Comparison of ENCODE assay signal across 8 mouse cellular contexts in genomic region chr19:12573266-12574011, GRCm38 (mm10). TPM values are rescaled to one million over a fixed set of nuclear protein-coding genes. Genes with fewer than 3 reads are reported as not detected.
DNase-seq lines count a peak whose midpoint lies in the region; ATAC-seq and TF ChIP-seq lines count a peak whose summit lies in the region.

No protein-coding gene starts in this region.

- DNase-seq in 3134 (ENCODE audit: extremely low read depth, insufficient read length, low spot score): peak; percentile 87
- DNase-seq in adrenal gland, postnatal 10 days: peak; percentile 91
- peak; percentile 60 for DNase-seq in liver, adult 2 months (ENCODE audit: extremely low read depth, low read depth, low spot score)
- DNase-seq in spleen, postnatal 36 days (ENCODE audit: low spot score in 2 of 2): peak; percentile 95 to 96

- H3K4me2 ChIP-seq in heart, embryonic 11.5 days: peak overlapping the region; percentile 83
- peak overlapping the region; percentile 75 for H3K4me2 ChIP-seq in kidney, embryonic 15.5 days

- no peak for TF ChIP-seq POLR2A in liver, adult 2 months (IDR thresholded peaks at IDR 0.05; ENCODE audit: extremely low read depth, insufficient read depth, low read length)

- peaks cover 2% of the 10 kb centered on the region; the same call in 1 of the 2 replicates for H3K4me1 ChIP-seq in heart, embryonic 11.5 days (ENCODE audit: control insufficient read depth, insufficient read depth, low read length)
- peaks cover 19% of the 10 kb centered on the region for H3K4me1 ChIP-seq in kidney, embryonic 15.5 days
- 0 out of 2 replicates have a peak, but pooled peaks cover 4% of the 10 kb centered on the region for H3K4me1 ChIP-seq in liver, adult 2 months (ENCODE audit: control insufficient read depth, insufficient read depth, low read length)

- no peaks in the 10 kb centered on the region for H3K9me3 ChIP-seq in heart, embryonic 11.5 days (replicated peaks; ENCODE audit: control insufficient read depth, low read length)
- no peaks in the 10 kb centered on the region for H3K9me3 ChIP-seq in kidney, embryonic 15.5 days (replicated peaks)

- no peaks in the 10 kb centered on the region for H3K27me3 ChIP-seq in heart, embryonic 11.5 days (ENCODE audit: control insufficient read depth, insufficient read depth, low read length)
- no peaks in the 10 kb centered on the region for H3K27me3 ChIP-seq in kidney, embryonic 15.5 days
- no peaks in the 10 kb centered on the region for H3K27me3 ChIP-seq in liver, adult 2 months (ENCODE audit: control insufficient read depth, insufficient read depth, low read length)

- ATAC-seq in erythroblast, adult 5-6 weeks (replicated peaks; ENCODE audit: low FRiP score, poor library complexity, severe bottlenecking): peak; percentile 97
- ATAC-seq in heart, embryonic 11.5 days (replicated peaks; ENCODE audit: insufficient number of reproducible peaks, low FRiP score, low TSS enrichment): peak; percentile 98
- peak; percentile 100 for ATAC-seq in kidney, embryonic 15.5 days (replicated peaks; ENCODE audit: low FRiP score)
- ATAC-seq in monocyte, adult 5-6 weeks (replicated peaks; ENCODE audit: insufficient number of reproducible peaks, low FRiP score, low TSS enrichment, poor library complexity, severe bottlenecking): peak; percentile 97

- H3K9ac ChIP-seq in heart, embryonic 11.5 days (ENCODE audit: low read depth, low read length): peak overlapping the region; percentile 75
- peak overlapping the region; percentile 47 for H3K9ac ChIP-seq in kidney, embryonic 15.5 days
- H3K9ac ChIP-seq in liver, adult 2 months (ENCODE audit: low read depth, low read length): peak overlapping the region; percentile 1; the same call in 1 of the 2 replicates

- H3K79me2 ChIP-seq in liver, adult 2 months (ENCODE audit: control insufficient read depth, insufficient read depth, low read length): no peaks in the 10 kb centered on the region

- WGBS in heart, embryonic 11.5 days (ENCODE audit: insufficient replicate concordance): 6% methylated on average over 14 of the region's 14 CpGs
- WGBS in kidney, embryonic 15.5 days: 6% methylated on average over 14 of the region's 14 CpGs
- 29% methylated on average over 14 of the region's 14 CpGs for WGBS in liver, adult 2 months

- H3K4me3 ChIP-seq in heart, embryonic 11.5 days (ENCODE audit: low read depth, low read length): peak overlapping the region; percentile 53
- H3K4me3 ChIP-seq in kidney, embryonic 15.5 days (replicated peaks): peak overlapping the region; percentile 49
- H3K4me3 ChIP-seq in liver, adult 2 months (ENCODE audit: insufficient read depth, low read depth, low read length): peak overlapping the region; percentile 7

- TF ChIP-seq CTCF in liver, adult 2 months (IDR thresholded peaks at IDR 0.05; ENCODE audit: low read depth, low read length): no peak

- peak overlapping the region; percentile 74 for H3K27ac ChIP-seq in heart, embryonic 11.5 days (ENCODE audit: low read depth, low read length)
- peak overlapping the region; percentile 78 for H3K27ac ChIP-seq in kidney, embryonic 15.5 days
- H3K27ac ChIP-seq in liver, adult 2 months (replicated peaks; ENCODE audit: insufficient read depth, low read depth, low read length): peak overlapping the region; percentile 10; the same call in 1 of the 2 replicates

- H3K36me3 ChIP-seq in heart, embryonic 11.5 days (ENCODE audit: control insufficient read depth, insufficient read depth, low read length): 0 out of 2 replicates have a peak, but pooled peaks cover 3% of the 10 kb centered on the region
- peaks cover 19% of the 10 kb centered on the region for H3K36me3 ChIP-seq in kidney, embryonic 15.5 days
- H3K36me3 ChIP-seq in liver, adult 2 months (ENCODE audit: control insufficient read depth, insufficient read depth, low read length): no peaks in the 10 kb centered on the region

RNA-seq across cellular contexts. Expression of gene Gm4952, which starts 26.3 kb away (rescaled TPM):
- total RNA-seq in adrenal gland, postnatal 10 days (2021): 10 to 100 TPM; 20.3 to 53.3 TPM
- total RNA-seq in erythroblast, adult 5-6 weeks (2015; ENCODE audit: low replicate concordance): not detected in 2 replicates
- 0.14 TPM in 1 of 2 replicates, not detected in the other for total RNA-seq in erythroblast, adult 5-6 weeks (2017; ENCODE audit: low replicate concordance)
- polyA plus RNA-seq in heart, embryonic 11.5 days (2014; fragmentation: Nextera tagmentation; extraction: Ambion mirVana): 0.09 and 0.49 TPM in 2 replicates
- polyA plus RNA-seq in kidney, embryonic 15.5 days (2015; fragmentation: Nextera tagmentation; extraction: Ambion mirVana): 0.23 and 0.27 TPM in 2 replicates
- 91.4 and 132 TPM in 2 replicates for total RNA-seq in liver, adult 2 months (2014; rRNA removed)
- polyA plus RNA-seq in liver, adult 2 months (2012; rRNA removed): 41.7 and 68.7 TPM in 2 replicates
- total RNA-seq in monocyte, adult 5-6 weeks (2017): not detected in 3 replicates

RNA-seq across cellular contexts. Expression of gene Fam111a, which starts 27.9 kb away (rescaled TPM):
- total RNA-seq in adrenal gland, postnatal 10 days (2021): 10 to 100 TPM; 11.9 to 14.8 TPM
- total RNA-seq in erythroblast, adult 5-6 weeks (2015; ENCODE audit: low replicate concordance): 79.0 and 112 TPM in 2 replicates
- 78.5 and 79.9 TPM in 2 replicates for total RNA-seq in erythroblast, adult 5-6 weeks (2017; ENCODE audit: low replicate concordance)
- 26.3 and 30.0 TPM in 2 replicates for polyA plus RNA-seq in heart, embryonic 11.5 days (2014; fragmentation: Nextera tagmentation; extraction: Ambion mirVana)
- polyA plus RNA-seq in kidney, embryonic 15.5 days (2015; fragmentation: Nextera tagmentation; extraction: Ambion mirVana): 25.3 and 26.3 TPM in 2 replicates
- total RNA-seq in liver, adult 2 months (2014; rRNA removed): 2.3 and 2.4 TPM in 2 replicates
- polyA plus RNA-seq in liver, adult 2 months (2012; rRNA removed): 0.12 and 0.24 TPM in 2 replicates
- total RNA-seq in monocyte, adult 5-6 weeks (2017): 148 to 161 TPM (median 159 TPM) in 3 replicates

RNA-seq across cellular contexts. Expression of gene Glyat, which starts 59.7 kb away (rescaled TPM):
- total RNA-seq in adrenal gland, postnatal 10 days (2021): 1 to 10 TPM; 4.0 to 6.2 TPM
- not detected in 2 replicates for total RNA-seq in erythroblast, adult 5-6 weeks (2015; ENCODE audit: low replicate concordance)
- not detected in 2 replicates for total RNA-seq in erythroblast, adult 5-6 weeks (2017; ENCODE audit: low replicate concordance)
- polyA plus RNA-seq in heart, embryonic 11.5 days (2014; fragmentation: Nextera tagmentation; extraction: Ambion mirVana): not detected in 2 replicates
- 11.5 and 12.6 TPM in 2 replicates for polyA plus RNA-seq in kidney, embryonic 15.5 days (2015; fragmentation: Nextera tagmentation; extraction: Ambion mirVana)
- total RNA-seq in liver, adult 2 months (2014; rRNA removed): 233 and 277 TPM in 2 replicates
- polyA plus RNA-seq in liver, adult 2 months (2012; rRNA removed): 54.6 and 56.1 TPM in 2 replicates
- not detected in 3 replicates for total RNA-seq in monocyte, adult 5-6 weeks (2017)

Comparison
In these comparisons a context has a peak if more than half of its experiments do, and no peak if none do; other contexts are left out.
1. Peak in every context shown above with its lines: DNase-seq, ATAC-seq, H3K4me3 ChIP-seq and H3K27ac ChIP-seq.
2. H3K27ac ChIP-seq: peak in every context shown above with its lines; median percentile 78 in kidney, embryonic 15.5 days; 74 in heart, embryonic 11.5 days; 10 in liver, adult 2 months.
3. H3K9ac ChIP-seq: peak in every context shown above with its lines; median percentile 75 in heart, embryonic 11.5 days; 47 in kidney, embryonic 15.5 days; 1 in liver, adult 2 months.
4. RNA of gene Gm4952, which starts 26.3 kb away (total RNA-seq): 91.4 to 132 TPM in liver, adult 2 months and 20.3 to 53.3 TPM in adrenal gland, postnatal 10 days; 0.14 TPM in erythroblast, adult 5-6 weeks and not detected in monocyte, adult 5-6 weeks; every median in the first group is over 10 times any median in the second.
5. RNA of gene Glyat, which starts 59.7 kb away (total RNA-seq): 233 to 277 TPM in liver, adult 2 months; 4.0 to 6.2 TPM in adrenal gland, postnatal 10 days, not detected in erythroblast, adult 5-6 weeks and not detected in monocyte, adult 5-6 weeks; every median in the first group is over 10 times any median in the second.